Mouse (Mus musculus) leukemia stem cell, adult 10-12 weeks (primary cell): Measurements from ENCODE around the gene Olfr1216. TPM values are rescaled to one million over a fixed set of nuclear protein-coding genes. Genes with fewer than 3 reads are reported as not detected.

Experiments used
- polyA plus RNA-seq: library from polyadenylated mRNA; stranded (reverse); fragments of >175 nt; gene quantifications from 2 replicates; pipeline ENCODE4 v1.2.3, GENCODE M21; 2012; ENCODE audit warnings: low replicate concordance

Gene Olfr1216
- not detected in 2 replicates for polyA plus RNA-seq

DNA sequence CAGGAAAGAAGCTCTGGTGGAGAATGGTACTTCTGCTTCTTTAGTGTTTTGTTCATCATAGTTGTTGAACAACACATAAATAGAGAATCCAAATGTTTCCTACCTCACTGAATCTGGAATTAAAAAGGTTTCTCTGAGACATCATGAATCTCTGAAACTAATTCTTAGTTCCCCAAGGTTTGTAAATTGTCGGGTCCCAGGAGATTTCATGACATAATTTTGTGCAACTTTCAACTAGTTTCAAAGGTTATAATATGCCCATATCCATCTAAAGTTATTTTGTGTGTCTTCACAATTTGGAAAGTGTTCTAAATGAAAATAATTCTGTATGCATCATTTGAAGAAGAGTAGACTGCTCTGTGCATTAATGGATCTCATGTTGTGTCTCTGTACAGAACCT lies at the start of gene Olfr1216:
Gene Olfr1216, minus strand, starts transcription at position 101 of the 400 bp plus-strand sequence.

DNA sequence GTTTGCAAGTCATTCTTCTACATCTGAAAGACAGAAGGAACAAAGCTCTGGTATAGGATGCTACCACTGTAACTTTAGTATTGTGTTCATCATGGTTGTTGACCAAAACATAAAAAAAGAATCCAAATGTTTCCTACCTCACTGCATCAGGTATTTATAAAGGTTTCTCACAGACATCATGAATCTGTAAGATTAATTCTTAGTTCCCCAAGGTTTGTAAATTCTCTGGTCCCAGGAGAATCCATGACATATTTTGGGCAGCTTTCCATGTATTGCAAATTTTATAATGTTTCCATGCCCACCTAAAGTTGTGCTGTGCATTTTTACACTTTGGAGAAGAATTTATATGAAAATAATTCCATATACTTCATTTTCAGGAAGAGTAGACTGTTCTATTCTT lies 42.9 kb upstream of the Olfr1216 start, which contains the start of gene Olfr1218:
Gene Olfr1218, minus strand, starts transcription at position 101 of the 400 bp plus-strand sequence.

DNA sequence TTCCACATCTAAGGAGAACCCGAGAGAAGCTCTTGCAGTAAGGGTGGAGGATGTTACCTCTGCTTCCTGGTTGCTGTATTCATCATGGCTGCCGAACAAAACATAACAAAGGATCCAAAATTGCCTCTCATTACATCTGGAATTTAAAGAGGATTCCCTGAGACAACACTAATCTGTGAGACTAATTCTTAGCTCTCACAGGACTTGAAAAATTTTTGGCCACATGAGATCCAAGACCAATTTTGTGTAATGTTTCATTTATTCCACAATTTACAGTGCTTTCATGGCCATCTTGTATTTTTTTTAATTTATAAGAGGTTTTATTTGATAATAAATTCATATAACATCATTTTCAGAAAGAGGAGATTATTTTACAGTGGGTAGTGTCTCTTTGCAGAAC lies 13.8 kb upstream of the Olfr1216 start, which contains the start of gene Olfr1217:
Gene Olfr1217, minus strand, starts transcription at position 101 of the 400 bp plus-strand sequence.

DNA sequence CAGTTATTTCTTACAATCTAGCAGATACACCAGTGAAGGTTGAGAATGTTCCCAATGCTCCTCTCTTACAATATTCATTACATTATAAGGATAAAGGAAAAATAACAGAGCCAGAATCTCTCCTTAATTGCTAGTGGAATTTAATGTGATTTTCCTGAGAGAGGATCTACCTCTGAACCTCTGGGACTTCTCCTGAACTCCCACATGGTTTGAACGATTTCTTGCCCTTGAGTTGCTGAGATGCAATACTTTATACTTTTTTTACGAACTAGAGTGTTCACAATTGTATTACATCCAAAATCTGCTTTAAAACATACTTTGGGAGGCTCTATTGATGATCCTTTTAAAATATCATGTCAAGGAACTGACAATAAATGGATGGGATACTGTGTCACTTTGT lies 11.3 kb downstream of the Olfr1216 start, which contains the start of gene Olfr1215:
Gene Olfr1215, minus strand, starts transcription at position 101 of the 400 bp plus-strand sequence.

GRCm38 (mm10) chr2:88992553-88992952 lies 25.6 kb downstream of the Olfr1216 start, which contains the start of gene Olfr1214:
TSS of gene Olfr1214 (minus strand) at chr2:88992653.

GRCm38 (mm10) chr2:88980181-88980580 lies 38.0 kb downstream of the Olfr1216 start, which contains the start of gene Gm13762:
TSS of gene Gm13762 (minus strand) at chr2:88980281.

Other genes with a start within 250 kb of the Olfr1216 start
- gene Olfr1200, start 247.9 kb downstream of the Olfr1216 start, polyA plus RNA-seq: not detected in 2 replicates
- not detected in 2 replicates for gene Olfr1201, start 225.3 kb downstream of the Olfr1216 start, polyA plus RNA-seq
- not detected in 2 replicates for gene Olfr1202, start 203.8 kb downstream of the Olfr1216 start, polyA plus RNA-seq
- not detected in 2 replicates for gene Olfr1205, start 188.6 kb downstream of the Olfr1216 start, polyA plus RNA-seq
- not detected in 2 replicates for gene Olfr1204, start 169.0 kb downstream of the Olfr1216 start, polyA plus RNA-seq
- not detected in 2 replicates for gene Olfr1206, start 155.1 kb downstream of the Olfr1216 start, polyA plus RNA-seq
- gene Olfr1208, start 116.0 kb downstream of the Olfr1216 start, polyA plus RNA-seq: not detected in 2 replicates
- not detected in 2 replicates for gene Olfr1209, start 103.2 kb downstream of the Olfr1216 start, polyA plus RNA-seq
- gene Olfr1211, start 80.2 kb downstream of the Olfr1216 start, polyA plus RNA-seq: not detected in 2 replicates
- 0.33 TPM in 1 of 2 replicates, not detected in the other for gene Olfr1212, start 64.4 kb downstream of the Olfr1216 start, polyA plus RNA-seq
- gene Gm13762, start 38.1 kb downstream of the Olfr1216 start, polyA plus RNA-seq: not detected in 2 replicates
- not detected in 2 replicates for gene Olfr1214, start 25.7 kb downstream of the Olfr1216 start, polyA plus RNA-seq
- not detected in 2 replicates for gene Olfr1215, start 11.4 kb downstream of the Olfr1216 start, polyA plus RNA-seq
- not detected in 2 replicates for gene Olfr1217, start 13.7 kb upstream of the Olfr1216 start, polyA plus RNA-seq
- not detected in 2 replicates for gene Olfr1218, start 42.8 kb upstream of the Olfr1216 start, polyA plus RNA-seq
- not detected in 2 replicates for gene Olfr1219, start 65.2 kb upstream of the Olfr1216 start, polyA plus RNA-seq
- gene Olfr1220, start 88.5 kb upstream of the Olfr1216 start, polyA plus RNA-seq: not detected in 2 replicates
- not detected in 2 replicates for gene Olfr1221, start 98.9 kb upstream of the Olfr1216 start, polyA plus RNA-seq
- gene Olfr1222, start 114.7 kb upstream of the Olfr1216 start, polyA plus RNA-seq: not detected in 2 replicates
- not detected in 2 replicates for gene Olfr1223, start 133.2 kb upstream of the Olfr1216 start, polyA plus RNA-seq
- 0.26 TPM in 1 of 2 replicates, not detected in the other for gene Olfr1224-ps1, start 145.8 kb upstream of the Olfr1216 start, polyA plus RNA-seq
- not detected in 2 replicates for gene Olfr1225, start 156.3 kb upstream of the Olfr1216 start, polyA plus RNA-seq
- gene Olfr1226, start 181.7 kb upstream of the Olfr1216 start, polyA plus RNA-seq: not detected in 2 replicates
- gene Olfr1228, start 235.7 kb upstream of the Olfr1216 start, polyA plus RNA-seq: not detected in 2 replicates